Mouse (Mus musculus) midbrain, embryonic 16.5 days (tissue): ENCODE results near the gene Timmdc1. TPM values are rescaled to one million over a fixed set of nuclear protein-coding genes. Genes with fewer than 3 reads are reported as not detected.

Experiments
- ATAC-seq: fragments of 200-750 bp; cut with Nextera tagmentation; 2 replicates; pipeline ENCODE4 v1.8.0; 2017; ENCODE audit warnings: moderate TSS enrichment
- H3K27ac ChIP-seq: fragments of 300-500 bp; sonication (generic); 2 replicates; pipeline ENCODE4 v1.5.1; 2014; ENCODE audit warnings: mild to moderate bottlenecking, low read length, mixed read lengths
- H3K27me3 ChIP-seq: fragments of 300-500 bp; sonication (generic); 2 replicates; pipeline ENCODE4 v1.6.1; 2014; ENCODE audit warnings: low read depth, low read length, mixed read lengths; ENCODE audit not compliant: control insufficient read depth, insufficient read depth
- H3K36me3 ChIP-seq: fragments of 300-500 bp; sonication (generic); 2 replicates; pipeline ENCODE4 v1.6.1; 2014; ENCODE audit warnings: mild to moderate bottlenecking, low read length, moderate library complexity, mixed read lengths; ENCODE audit not compliant: control insufficient read depth, insufficient read depth
- H3K4me1 ChIP-seq: fragments of 300-500 bp; sonication (generic); 2 replicates; pipeline ENCODE4 v1.6.1; 2014; ENCODE audit warnings: mild to moderate bottlenecking, low read length, mixed read lengths; ENCODE audit not compliant: control insufficient read depth, insufficient read depth
- H3K4me2 ChIP-seq: fragments of 300-500 bp; sonication (generic); 2 replicates; pipeline ENCODE4 v1.6.1; 2014; ENCODE audit warnings: mild to moderate bottlenecking, low read length, mixed read lengths
- H3K4me3 ChIP-seq: fragments of 300-500 bp; sonication (generic); 2 replicates; pipeline ENCODE4 v1.5.1; 2014; ENCODE audit warnings: low read depth, mild to moderate bottlenecking, low read length, moderate library complexity, mixed read lengths
- H3K9ac ChIP-seq: fragments of 300-500 bp; sonication (generic); 2 replicates; pipeline ENCODE4 v1.6.1; 2014; ENCODE audit warnings: low read depth, low read length, mixed read lengths
- H3K9me3 ChIP-seq: fragments of 300-500 bp; sonication (generic); replicated peaks from 2 replicates; pipeline ENCODE4 v1.6.1; 2014; ENCODE audit warnings: mild to moderate bottlenecking, low read length, mixed read lengths; ENCODE audit not compliant: control insufficient read depth, poor library complexity, severe bottlenecking
- WGBS: fragments of 180-500 bp; shearing (Covaris S2); extraction: QIAGEN DNeasy Blood & Tissue Kit; methylation state at CpG from one replicate; pipeline ENCODE4 v1.1.7; 2014; 5-methylcytosine and 5-hydroxymethylcytosine counted together
- polyA plus RNA-seq: library from polyadenylated mRNA; unstranded; fragments of >200 nt; fragmentation: Nextera tagmentation; extraction: Ambion mirVana; gene quantifications from 2 replicates; pipeline ENCODE4 v1.2.1, GENCODE M21; 2015

The Timmdc1 gene
- polyA plus RNA-seq, 1 experiment from 2014 or later, result 34.6 TPM

GRCm38 (mm10) chr16:38471697-38472506, 50.6 kb downstream of the Timmdc1 start:
- WGBS, result 80% methylated on average over 11 of the region's 11 CpGs
- ATAC-seq, result no peak
- H3K9ac ChIP-seq, result no peak overlapping the region
- H3K4me3 ChIP-seq, result no peak overlapping the region
- no peak overlapping the region for H3K4me2 ChIP-seq
- H3K27ac ChIP-seq, result no peak overlapping the region
- H3K27me3 ChIP-seq, result no peaks in the 10 kb centered on the region
- no peaks in the 10 kb centered on the region for H3K9me3 ChIP-seq
- no peaks in the 10 kb centered on the region for H3K36me3 ChIP-seq
- 0 out of 2 replicates have a peak, but pooled peaks cover 1% of the 10 kb centered on the region for H3K4me1 ChIP-seq

DNA sequence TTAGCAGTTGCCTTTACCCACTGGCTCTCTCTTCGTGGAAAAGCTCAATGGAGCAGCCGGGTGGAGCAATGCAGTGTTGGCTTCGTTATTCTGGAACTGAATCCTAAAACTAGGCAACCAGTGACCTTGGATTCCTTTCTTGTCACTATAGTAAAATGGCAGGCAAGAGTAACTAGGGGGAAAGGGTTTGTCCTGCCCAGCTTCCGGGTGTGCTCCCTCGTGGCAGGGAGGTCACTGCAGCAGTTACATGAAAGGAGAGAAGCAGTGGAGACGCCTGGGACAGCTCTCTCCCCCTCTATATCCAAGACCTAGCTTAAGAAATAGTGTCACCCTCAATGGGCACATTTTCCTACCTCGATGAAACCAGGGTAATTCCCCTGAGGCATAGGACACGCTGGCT, 53.0 kb downstream of the Timmdc1 start:
- Histone ChIP-seq H3K27me3 (no peaks in the 10 kb centered on the region), H3K4me1 (no peaks in the 10 kb centered on the region), H3K9ac (no peak overlapping the region), H3K9me3 (no peaks in the 10 kb centered on the region), H3K27ac (no peak overlapping the region), H3K4me2 (no peak overlapping the region), H3K4me3 (no peak overlapping the region), H3K36me3 (no peaks in the 10 kb centered on the region)
- ATAC-seq, result no peak
- WGBS, result 77% methylated on average over 8 of the region's 8 CpGs

DNA sequence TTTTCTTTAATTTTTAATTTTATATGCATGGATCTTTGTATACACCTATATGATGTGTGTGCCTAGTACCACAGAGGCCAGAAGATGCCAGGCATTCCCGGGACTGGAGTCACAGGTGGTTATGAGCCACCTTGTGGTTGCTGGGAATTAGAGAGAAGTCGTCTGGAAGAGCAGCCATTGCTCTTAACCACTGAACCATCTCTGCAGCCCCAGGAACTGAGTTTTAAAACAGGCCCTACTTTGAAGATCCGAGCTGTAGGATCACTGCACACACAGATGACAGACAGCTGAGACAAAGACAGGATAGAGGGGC, 53.8 kb downstream of the Timmdc1 start:
- Histone ChIP-seq H3K36me3 (no peaks in the 10 kb centered on the region), H3K9ac (no peak overlapping the region), H3K4me3 (no peak overlapping the region), H3K4me1 (no peaks in the 10 kb centered on the region), H3K27me3 (no peaks in the 10 kb centered on the region), H3K9me3 (no peaks in the 10 kb centered on the region), H3K27ac (no peak overlapping the region), H3K4me2 (no peak overlapping the region)
- 36% methylated on average over 3 of the region's 3 CpGs for WGBS
- no peak for ATAC-seq

- WGBS, result 85% methylated on average over 8 of the region's 8 CpGs
- Histone ChIP-seq H3K4me2 (no peak overlapping the region), H3K27ac (no peak overlapping the region), H3K9me3 (no peaks in the 10 kb centered on the region), H3K27me3 (no peaks in the 10 kb centered on the region), H3K9ac (no peak overlapping the region), H3K36me3 (no peaks in the 10 kb centered on the region), H3K4me3 (no peak overlapping the region), H3K4me1 (no peaks in the 10 kb centered on the region)
- ATAC-seq, result no peak
Measured at GRCm38 (mm10) chr16:38467917-38468705, 54.4 kb downstream of the Timmdc1 start.

DNA sequence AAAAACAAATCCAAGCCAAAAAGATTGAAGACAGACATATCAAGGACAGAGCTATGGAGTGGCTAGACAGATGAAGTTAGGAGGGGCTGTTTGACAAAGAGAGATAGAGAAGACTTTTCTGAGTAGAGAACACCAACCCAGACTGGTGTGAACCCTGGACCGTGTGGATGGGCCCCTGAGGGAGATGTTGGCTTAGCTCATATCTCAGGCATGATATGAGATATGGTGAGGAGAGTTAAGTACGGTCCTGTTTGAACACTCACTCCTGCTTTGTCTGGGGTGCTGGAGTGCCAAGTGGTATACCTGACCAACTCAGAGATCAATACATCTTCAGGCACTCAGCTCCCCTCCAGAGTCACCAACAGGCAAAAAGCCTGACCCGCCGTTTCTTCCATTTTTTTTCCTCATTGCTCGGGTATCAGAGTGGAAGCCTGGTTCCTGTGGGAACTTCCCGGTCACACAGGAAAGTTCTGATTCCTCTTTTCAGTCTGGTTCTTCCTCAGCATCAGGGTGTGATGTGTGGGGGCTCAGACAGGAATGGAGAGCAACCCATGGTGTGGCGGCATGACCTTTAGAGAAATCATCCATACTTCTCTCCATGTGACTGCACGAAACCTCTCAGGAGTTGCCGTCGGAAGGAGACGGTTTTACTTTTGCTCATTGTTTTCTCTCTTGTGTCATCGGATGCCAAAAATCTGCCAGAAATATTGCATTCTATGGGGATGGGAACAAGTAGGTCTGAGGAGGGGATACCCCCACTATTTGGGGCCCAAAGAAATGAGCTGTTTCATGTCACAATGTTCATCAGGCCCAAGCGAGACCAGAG, 55.2 kb downstream of the Timmdc1 start:
- H3K9ac ChIP-seq, result no peak overlapping the region
- ATAC-seq, result no peak
- no peaks in the 10 kb centered on the region for H3K27me3 ChIP-seq
- WGBS, result 89% methylated on average over 13 of the region's 13 CpGs
- H3K4me3 ChIP-seq, result no peak overlapping the region
- H3K9me3 ChIP-seq, result no peaks in the 10 kb centered on the region
- no peak overlapping the region for H3K27ac ChIP-seq
- no peaks in the 10 kb centered on the region for H3K36me3 ChIP-seq
- H3K4me2 ChIP-seq, result no peak overlapping the region
- no peaks in the 10 kb centered on the region for H3K4me1 ChIP-seq

DNA sequence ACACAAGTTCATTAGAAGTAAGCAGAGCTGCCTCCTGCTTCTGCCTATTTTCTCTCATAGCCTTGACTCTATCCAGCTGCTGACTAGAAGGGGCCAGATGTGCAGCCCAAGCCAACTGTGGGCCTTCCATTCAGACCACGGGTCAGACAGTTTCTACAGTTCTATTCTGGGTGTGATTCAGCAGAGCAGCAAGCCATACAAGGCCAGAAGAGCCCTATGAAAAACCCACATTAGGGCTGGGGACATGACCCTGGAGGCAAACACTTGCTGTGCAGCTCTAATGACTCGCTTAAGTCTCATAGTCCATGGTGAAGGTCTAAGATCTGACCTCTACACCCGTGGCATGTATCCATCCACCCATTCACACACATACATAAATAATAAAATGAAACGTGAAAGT, 56.4 kb downstream of the Timmdc1 start:
- Histone ChIP-seq H3K4me2 (no peak overlapping the region), H3K27me3 (no peaks in the 10 kb centered on the region), H3K9me3 (no peaks in the 10 kb centered on the region), H3K36me3 (no peaks in the 10 kb centered on the region), H3K27ac (no peak overlapping the region), H3K4me1 (no peaks in the 10 kb centered on the region), H3K4me3 (no peak overlapping the region), H3K9ac (no peak overlapping the region)
- WGBS, result 86% methylated on average over 4 of the region's 4 CpGs
- no peak for ATAC-seq

GRCm38 (mm10) chr16:38463305-38463704, 59.2 kb downstream of the Timmdc1 start:
- ATAC-seq, result no peak
- Histone ChIP-seq H3K27ac (no peak overlapping the region), H3K4me2 (no peak overlapping the region), H3K9me3 (no peaks in the 10 kb centered on the region), H3K9ac (no peak overlapping the region), H3K4me3 (no peak overlapping the region), H3K27me3 (no peaks in the 10 kb centered on the region), H3K36me3 (no peaks in the 10 kb centered on the region), H3K4me1 (no peaks in the 10 kb centered on the region)
- 91% methylated on average over 5 of the region's 5 CpGs for WGBS

- Histone ChIP-seq H3K4me3 (no peak overlapping the region), H3K9ac (no peak overlapping the region), H3K27me3 (no peaks in the 10 kb centered on the region), H3K36me3 (no peaks in the 10 kb centered on the region), H3K9me3 (no peaks in the 10 kb centered on the region), H3K4me2 (no peak overlapping the region), H3K27ac (no peak overlapping the region), H3K4me1 (no peaks in the 10 kb centered on the region)
- WGBS, result 89% methylated on average over 7 of the region's 7 CpGs
- ATAC-seq, result no peak
Measured at GRCm38 (mm10) chr16:38462161-38462560, 60.3 kb downstream of the Timmdc1 start.
